Mouse (Mus musculus): Measurements from ENCODE around the gene Treml1. TPM values are rescaled to one million over a fixed set of nuclear protein-coding genes. Genes with fewer than 3 reads are reported as not detected.

Treml1 gene
- polyA plus RNA-seq, 1 experiment from 2014 or later, result 1.1 TPM

DNA sequence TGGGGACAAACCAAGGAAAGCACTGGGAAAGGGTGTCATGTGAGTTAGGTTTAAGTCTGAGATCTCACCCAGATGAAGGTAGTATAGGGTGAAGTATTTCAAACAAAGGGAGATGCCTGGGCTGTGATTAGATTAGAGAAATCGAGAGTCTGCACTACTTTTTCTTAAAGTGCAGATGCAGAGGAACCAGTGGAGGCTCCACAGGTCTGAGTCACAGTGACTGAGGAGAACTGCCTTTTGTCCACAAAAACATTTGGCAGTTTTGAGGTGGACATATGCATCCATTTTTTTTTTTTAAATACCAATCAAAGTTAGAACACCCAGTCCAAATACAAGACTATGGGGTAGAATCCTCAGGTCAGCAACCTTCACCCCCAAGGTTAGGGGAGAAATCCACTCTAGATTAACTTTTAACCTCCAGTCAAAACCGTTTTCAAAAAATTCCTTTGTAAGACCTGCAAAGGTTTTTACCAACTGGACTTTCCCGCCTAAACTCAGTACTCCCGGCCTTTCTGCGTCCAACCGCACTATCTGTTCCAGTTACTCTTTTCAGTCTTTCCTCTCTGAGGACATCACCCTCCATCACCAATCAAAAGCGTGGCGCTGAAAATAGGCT lies 48.3 kb downstream of the Treml1 start:
- Histone ChIP-seq H3K4me1 (ENCODE audit: control insufficient read depth, insufficient read depth, low read length) (peaks cover 20% of the 10 kb centered on the region), H3K9me3 (ENCODE audit: control insufficient read depth, low read length) (no peaks in the 10 kb centered on the region), H3K27me3 (replicated peaks; ENCODE audit: control insufficient read depth, insufficient read depth, low read length) (no peaks in the 10 kb centered on the region), H3K4me2 (ENCODE audit: low read depth, low read length) (peak overlapping the region; percentile 74), H3K36me3 (ENCODE audit: control insufficient read depth, insufficient read depth, low read length) (no peaks in the 10 kb centered on the region), H3K27ac (replicated peaks; ENCODE audit: low read depth, low read length) (peak overlapping the region; percentile 100), H3K4me3 (ENCODE audit: low read depth, low read length) (peak overlapping the region; percentile 97), H3K9ac (ENCODE audit: low read depth, low read length) (peak overlapping the region; percentile 100)
- DNase-seq (ENCODE audit: low spot score), result no peak
- 8% methylated on average over 8 of the region's 8 CpGs for WGBS
- no peak for ATAC-seq (ENCODE audit: low read depth)

- ATAC-seq (ENCODE audit: low read depth), result peak; percentile 12
- WGBS, result under 1% methylated on average over 37 of the region's 47 CpGs
- peak overlapping the region; percentile 100 for H3K9ac ChIP-seq (ENCODE audit: low read depth, low read length)
Observed at GRCm38 (mm10) chr17:48408526-48409291, 49.0 kb downstream of the Treml1 start.

GRCm38 (mm10) chr17:48409380-48410298 lies 49.9 kb downstream of the Treml1 start, which contains the start of the genes Nfya and Oard1:
Nfya (minus strand) TSS chr17:48409906.
Oard1 (plus strand) TSS chr17:48410014.
- no peaks in the 10 kb centered on the region for H3K9me3 ChIP-seq (ENCODE audit: control insufficient read depth, low read length)
- H3K4me2 ChIP-seq (ENCODE audit: low read depth, low read length), result peak within 1 kb of the TSS; percentile 74
- 0 out of 2 replicates have a peak, but pooled peaks cover 3% of the 10 kb centered on the region for H3K36me3 ChIP-seq (ENCODE audit: control insufficient read depth, insufficient read depth, low read length)
- peak within 1 kb of the TSS; percentile 97 for H3K4me3 ChIP-seq (ENCODE audit: low read depth, low read length)
- ATAC-seq (ENCODE audit: low read depth) (peak; percentile 97), DNase-seq (ENCODE audit: low spot score) (peak; percentile 100)
- no peaks in the 10 kb centered on the region for H3K27me3 ChIP-seq (replicated peaks; ENCODE audit: control insufficient read depth, insufficient read depth, low read length)
- H3K4me1 ChIP-seq (ENCODE audit: control insufficient read depth, insufficient read depth, low read length), result peaks cover 20% of the 10 kb centered on the region
- WGBS, result under 1% methylated on average over 40 of the region's 84 CpGs
- peak within 1 kb of the TSS; percentile 100 for H3K27ac ChIP-seq (replicated peaks; ENCODE audit: low read depth, low read length)
- H3K9ac ChIP-seq (ENCODE audit: low read depth, low read length), result peak within 1 kb of the TSS; percentile 100

More at GRCm38 (mm10) chr17:48408526-48409291, 49.0 kb downstream of the Treml1 start:
- DNase-seq (ENCODE audit: low spot score), result peak; percentile 85
- Histone ChIP-seq H3K4me3 (ENCODE audit: low read depth, low read length) (peak overlapping the region; percentile 97), H3K27me3 (replicated peaks; ENCODE audit: control insufficient read depth, insufficient read depth, low read length) (no peaks in the 10 kb centered on the region), H3K9me3 (ENCODE audit: control insufficient read depth, low read length) (no peaks in the 10 kb centered on the region), H3K4me1 (ENCODE audit: control insufficient read depth, insufficient read depth, low read length) (peaks cover 20% of the 10 kb centered on the region), H3K27ac (replicated peaks; ENCODE audit: low read depth, low read length) (peak overlapping the region; percentile 100), H3K4me2 (ENCODE audit: low read depth, low read length) (peak overlapping the region; percentile 74), H3K36me3 (ENCODE audit: control insufficient read depth, insufficient read depth, low read length) (0 out of 2 replicates have a peak, but pooled peaks cover 1% of the 10 kb centered on the region)

GRCm38 (mm10) chr17:48410299-48410785 lies 50.6 kb downstream of the Treml1 start:
- Histone ChIP-seq H3K4me3 (ENCODE audit: low read depth, low read length) (peak overlapping the region; percentile 97), H3K4me1 (ENCODE audit: control insufficient read depth, insufficient read depth, low read length) (peaks cover 20% of the 10 kb centered on the region), H3K27ac (replicated peaks; ENCODE audit: low read depth, low read length) (peak overlapping the region; percentile 100), H3K9ac (ENCODE audit: low read depth, low read length) (peak overlapping the region; percentile 84), H3K9me3 (ENCODE audit: control insufficient read depth, low read length) (no peaks in the 10 kb centered on the region), H3K27me3 (replicated peaks; ENCODE audit: control insufficient read depth, insufficient read depth, low read length) (no peaks in the 10 kb centered on the region), H3K36me3 (ENCODE audit: control insufficient read depth, insufficient read depth, low read length) (peaks cover 8% of the 10 kb centered on the region; the same call in 1 of the 2 replicates), H3K4me2 (ENCODE audit: low read depth, low read length) (peak overlapping the region; percentile 71)
- DNase-seq (ENCODE audit: low spot score) (peak; percentile 65), ATAC-seq (ENCODE audit: low read depth) (no peak; the same call in 1 of the 2 replicates)
- under 1% methylated on average over 13 of the region's 13 CpGs for WGBS

GRCm38 (mm10) chr17:48411241-48411640 lies 51.5 kb downstream of the Treml1 start:
- ATAC-seq (ENCODE audit: low read depth) (no peak), DNase-seq (ENCODE audit: low spot score) (no peak)
- Histone ChIP-seq H3K27ac (replicated peaks; ENCODE audit: low read depth, low read length) (peak overlapping the region; percentile 100; the same call in 1 of the 2 replicates), H3K27me3 (replicated peaks; ENCODE audit: control insufficient read depth, insufficient read depth, low read length) (no peaks in the 10 kb centered on the region), H3K4me2 (ENCODE audit: low read depth, low read length) (peak overlapping the region; percentile 71), H3K9ac (ENCODE audit: low read depth, low read length) (peak overlapping the region; percentile 84), H3K9me3 (ENCODE audit: control insufficient read depth, low read length) (no peaks in the 10 kb centered on the region), H3K4me3 (ENCODE audit: low read depth, low read length) (peak overlapping the region; percentile 97), H3K4me1 (ENCODE audit: control insufficient read depth, insufficient read depth, low read length) (peaks cover 20% of the 10 kb centered on the region), H3K36me3 (ENCODE audit: control insufficient read depth, insufficient read depth, low read length) (peaks cover 17% of the 10 kb centered on the region; the same call in 1 of the 2 replicates)
- 43% methylated on average over 8 of the region's 8 CpGs for WGBS

DNA sequence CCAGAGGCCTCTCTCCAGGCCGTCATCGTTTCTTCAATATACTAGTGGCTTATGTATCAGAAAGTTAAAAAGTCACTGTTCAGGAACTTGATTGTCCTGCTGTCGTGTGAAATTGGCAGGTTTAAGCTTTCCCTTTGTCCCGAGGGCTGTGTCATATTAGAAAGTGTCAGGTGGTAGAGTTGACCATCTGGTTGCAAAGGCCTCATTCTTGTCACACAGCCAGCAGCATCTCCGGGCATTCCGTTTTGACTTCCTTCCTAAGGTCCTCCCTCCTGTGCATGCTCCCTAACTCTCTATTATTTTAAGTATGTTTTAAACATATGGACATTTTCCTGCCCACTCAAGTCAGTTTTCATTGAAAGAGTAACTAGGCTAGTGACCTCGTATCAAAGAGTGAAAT lies 56.3 kb downstream of the Treml1 start:
- Histone ChIP-seq H3K4me3 (ENCODE audit: low read depth, low read length) (no peak overlapping the region), H3K4me1 (ENCODE audit: control insufficient read depth, insufficient read depth, low read length) (peaks cover 9% of the 10 kb centered on the region; the same call in 1 of the 2 replicates), H3K4me2 (ENCODE audit: low read depth, low read length) (no peak overlapping the region), H3K27ac (replicated peaks; ENCODE audit: low read depth, low read length) (no peak overlapping the region), H3K9me3 (ENCODE audit: control insufficient read depth, low read length) (no peaks in the 10 kb centered on the region), H3K9ac (ENCODE audit: low read depth, low read length) (no peak overlapping the region), H3K27me3 (replicated peaks; ENCODE audit: control insufficient read depth, insufficient read depth, low read length) (no peaks in the 10 kb centered on the region), H3K36me3 (ENCODE audit: control insufficient read depth, insufficient read depth, low read length) (peaks cover 19% of the 10 kb centered on the region; the same call in 1 of the 2 replicates)
- ATAC-seq (ENCODE audit: low read depth) (no peak), DNase-seq (ENCODE audit: low spot score) (peak; percentile 30)
- 80% methylated on average over 7 of the region's 7 CpGs for WGBS

Measured in embryonic facial prominence, embryonic 14.5 days (tissue).